Mouse (Mus musculus): ENCODE measurements around the gene Nxpe4. TPM values are rescaled to one million over a fixed set of nuclear protein-coding genes. Genes with fewer than 3 reads are reported as not detected.
A peak's percentile ranks its signal among the peaks of the same experiment; 100 is the strongest.

Gene Nxpe4
- total and polyA plus RNA-seq, 3 experiments, result 2.0 to 9.6 (median 4.8) TPM

- in situ Hi-C loops (cut with MboI; ENCODE audit: low pct_ligation_motif_present, low pct_unique_long_range_greater_than_20kb, low sequenced_read_pairs), result no loop called here
- H3K27ac ChIP-seq (ENCODE audit: insufficient read depth, low read depth), result no peak overlapping the region
- H3K9ac ChIP-seq (ENCODE audit: insufficient read depth, low read depth), result no peak overlapping the region
Observed at GRCm38 (mm10) chr9:48360826-48361225, 199.0 kb downstream of the Nxpe4 start.

GRCm38 (mm10) chr9:48361815-48362631 is 200.2 kb downstream of the Nxpe4 start:
- peaks cover 14 to 70% of the 10 kb centered on the region in 2 experiments for H3K36me3 ChIP-seq (replicated peaks in 1 of 2; ENCODE audit: control insufficient read depth in 1 of 2, insufficient read depth in 1 of 2, low read length in 1 of 2)
- H3K79me2 ChIP-seq (replicated peaks; ENCODE audit: control insufficient read depth, extremely low read depth, insufficient read depth, poor library complexity, severe bottlenecking), result no peaks in the 10 kb centered on the region
- no peak for DNase-seq (ENCODE audit: extremely low read depth)
- H3K4me2 ChIP-seq (ENCODE audit: insufficient read depth, low read depth, poor library complexity, severe bottlenecking), result no peak overlapping the region
- no peak overlapping the region for H3K4me3 ChIP-seq (replicated peaks in 1 of 3; ENCODE audit: low read depth in 2 of 3, low read length in 2 of 3, poor library complexity in 1 of 3)
- H3K9ac ChIP-seq (ENCODE audit: insufficient read depth, low read depth), result no peak overlapping the region
- TF ChIP-seq MXI1 (IDR thresholded peaks at IDR 0.05; ENCODE audit: low read depth, low read length) (no peak), GABPA (IDR thresholded peaks at IDR 0.05; ENCODE audit: insufficient replicate concordance, low read depth, low read length) (no peak)
- no peaks in the 10 kb centered on the region for H3K9me3 ChIP-seq (replicated peaks; ENCODE audit: low read length)
- peaks cover 10 to 35% of the 10 kb centered on the region in 2 experiments; a peak in 3 of 4 replicates for H3K4me1 ChIP-seq (ENCODE audit: control insufficient read depth in 1 of 2, insufficient read depth in 2 of 2)
- H3K27me3 ChIP-seq (replicated peaks), result no peaks in the 10 kb centered on the region
- no peak overlapping the region for H3K27ac ChIP-seq (ENCODE audit: insufficient read depth, low read depth)
- in situ Hi-C loops (cut with MboI; ENCODE audit: low pct_ligation_motif_present, low pct_unique_long_range_greater_than_20kb, low sequenced_read_pairs) (no loop called here), dilution Hi-C loops (cut with MboI; ENCODE audit: extremely low pct_ligation_motif_present, extremely low pct_unique_long_range_greater_than_20kb, low sequenced_read_pairs) (no loop called here)

More at GRCm38 (mm10) chr9:48360826-48361225, 199.0 kb downstream of the Nxpe4 start:
- H3K4me2 ChIP-seq (ENCODE audit: insufficient read depth, low read depth, poor library complexity, severe bottlenecking), result no peak overlapping the region
- H3K27me3 ChIP-seq (replicated peaks), result no peaks in the 10 kb centered on the region
- H3K9me3 ChIP-seq (replicated peaks; ENCODE audit: low read length), result no peaks in the 10 kb centered on the region
- dilution Hi-C loops (cut with MboI; ENCODE audit: extremely low pct_ligation_motif_present, extremely low pct_unique_long_range_greater_than_20kb, low sequenced_read_pairs), result no loop called here
- H3K4me1 ChIP-seq (ENCODE audit: control insufficient read depth in 1 of 2, insufficient read depth in 2 of 2), result peaks cover 10 to 42% of the 10 kb centered on the region in 2 experiments; a peak in 3 of 4 replicates
- no peaks in the 10 kb centered on the region for H3K79me2 ChIP-seq (replicated peaks; ENCODE audit: control insufficient read depth, extremely low read depth, insufficient read depth, poor library complexity, severe bottlenecking)
- no peak overlapping the region for H3K4me3 ChIP-seq (replicated peaks in 1 of 3; ENCODE audit: low read depth in 2 of 3, low read length in 2 of 3, poor library complexity in 1 of 3)
- peaks cover 14 to 61% of the 10 kb centered on the region in 2 experiments for H3K36me3 ChIP-seq (replicated peaks in 1 of 2; ENCODE audit: control insufficient read depth in 1 of 2, insufficient read depth in 1 of 2, low read length in 1 of 2)
- no peak for DNase-seq (ENCODE audit: extremely low read depth)
- TF ChIP-seq UBTF (IDR thresholded peaks at IDR 0.05; ENCODE audit: low read depth, low read length) (no peak), IRF4 (IDR thresholded peaks at IDR 0.05; ENCODE audit: low read depth, low read length) (no peak), BHLHE40 (IDR thresholded peaks at IDR 0.05; ENCODE audit: low read depth, low read length) (no peak), EP300 (IDR thresholded peaks at IDR 0.05; ENCODE audit: low read length) (no peak), POLR2AphosphoS2 (IDR thresholded peaks at IDR 0.05; ENCODE audit: low read depth, low read length) (no peak), ZKSCAN1 (IDR thresholded peaks at IDR 0.05; ENCODE audit: borderline replicate concordance, low read depth, low read length) (no peak), ZMIZ1 (IDR thresholded peaks at IDR 0.05; ENCODE audit: low read depth, low read length) (no peak), ZNF384 (IDR thresholded peaks at IDR 0.05; ENCODE audit: low read depth, low read length) (no peak), MAFK (IDR thresholded peaks at IDR 0.05; ENCODE audit: insufficient replicate concordance, low read length) (no peak), CTCF (conservative IDR thresholded peaks at IDR 0.05 in 1 of 2, IDR thresholded peaks at IDR 0.05 in 1 of 2; ENCODE audit: low read depth in 2 of 2, low read length in 2 of 2) (peak in 1 of 2 experiments; percentile 35; a peak in 1 of 4 replicates), JUND (conservative IDR thresholded peaks at IDR 0.05; ENCODE audit: low read depth, low read length) (no peak), SMC3 (IDR thresholded peaks at IDR 0.05; ENCODE audit: low read depth, low read length) (peak; percentile 18; the same call in 1 of the 2 replicates), NELFE (IDR thresholded peaks at IDR 0.05; ENCODE audit: low read depth, low read length) (no peak), KAT2A (IDR thresholded peaks at IDR 0.05; ENCODE audit: insufficient replicate concordance, low read length) (no peak), PAX5 (IDR thresholded peaks at IDR 0.05; ENCODE audit: low read length) (no peak), HCFC1 (IDR thresholded peaks at IDR 0.05; ENCODE audit: low read depth, low read length) (no peak), CHD1 (IDR thresholded peaks at IDR 0.05; ENCODE audit: low read depth, low read length) (no peak), RCOR1 (conservative IDR thresholded peaks at IDR 0.05; ENCODE audit: low read depth, low read length) (no peak), USF2 (conservative IDR thresholded peaks at IDR 0.05; ENCODE audit: low read depth, low read length) (no peak), MXI1 (IDR thresholded peaks at IDR 0.05; ENCODE audit: low read depth, low read length) (no peak), GABPA (IDR thresholded peaks at IDR 0.05; ENCODE audit: insufficient replicate concordance, low read depth, low read length) (no peak), RAD21 (IDR thresholded peaks at IDR 0.05; ENCODE audit: low read depth, low read length) (peak; percentile 7)

Data from CH12.LX (cell line).